Mouse (Mus musculus) right cerebral cortex, adult 2 months (tissue): ENCODE measurements around the gene Olfr412.

ENCODE experiments used
- DNase-seq, 2 experiments: peaks; one replicate each; pipeline ENCODE4 v3.0.0; 2021 to 2022; ENCODE audit warnings: low spot score in 2 of 2

The Olfr412 gene

DNA sequence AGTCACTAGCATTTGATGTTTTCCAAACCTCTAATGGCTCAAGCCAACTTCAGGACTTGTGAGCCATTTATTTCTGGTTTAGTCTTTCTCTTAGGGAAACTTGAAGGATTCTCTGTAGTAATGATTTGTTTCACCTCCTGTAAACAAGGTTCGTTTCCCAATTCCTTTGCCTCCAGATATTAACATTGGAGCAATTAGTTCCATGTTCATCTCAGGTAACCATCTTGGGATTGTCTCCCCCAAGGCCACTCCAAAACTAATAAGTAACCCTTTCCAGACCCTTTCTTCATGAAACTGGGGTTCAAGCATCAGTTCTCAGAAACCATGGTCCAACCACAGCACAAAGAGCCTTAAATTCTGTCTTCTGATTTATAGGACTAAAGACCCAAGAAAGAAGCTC, at the start of gene Olfr412:
Gene Olfr412 (plus strand): TSS at position 301 of the 400 bp plus-strand sequence.
- no peak for DNase-seq

DNA sequence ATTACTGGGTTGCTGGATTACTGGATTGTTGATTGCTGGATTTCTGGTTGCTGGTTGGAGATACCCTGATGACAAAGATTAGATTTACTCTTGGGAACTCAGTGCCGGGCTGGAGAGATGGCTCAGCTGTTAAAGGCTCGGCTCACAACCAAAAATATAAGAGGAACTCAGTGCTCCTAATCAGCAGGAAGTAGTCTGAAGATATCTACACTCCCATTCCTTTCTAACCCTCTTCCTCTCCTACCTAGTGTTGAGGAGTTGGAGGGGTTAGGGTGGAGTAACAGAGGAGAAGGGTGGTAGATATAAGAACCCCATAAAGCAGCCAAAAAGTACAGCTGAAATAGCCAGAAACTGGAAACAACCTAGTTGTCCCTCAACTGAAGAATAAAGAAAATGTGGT, 35.8 kb upstream of the Olfr412 start:
- DNase-seq, result no peak

DNA sequence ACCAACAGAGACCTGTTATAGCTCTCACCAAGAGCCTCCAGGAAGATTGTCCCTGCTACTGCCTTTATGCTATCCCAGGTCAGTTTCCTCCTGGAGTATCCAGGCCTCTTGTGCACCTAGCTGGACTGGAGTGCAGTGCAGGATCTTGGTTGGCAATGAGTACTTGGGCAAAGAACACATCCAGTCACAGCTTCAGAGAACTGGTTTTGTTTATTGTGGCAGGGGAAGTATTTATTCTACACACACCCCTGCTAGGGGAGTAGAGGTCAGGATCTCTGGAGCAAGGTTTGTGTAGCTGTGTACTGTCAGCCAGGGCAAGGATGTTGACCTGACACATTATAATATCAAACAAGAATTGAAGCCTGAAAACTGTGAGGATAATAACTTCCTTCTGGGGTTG, 33.1 kb upstream of the Olfr412 start:
- no peak for DNase-seq

DNA sequence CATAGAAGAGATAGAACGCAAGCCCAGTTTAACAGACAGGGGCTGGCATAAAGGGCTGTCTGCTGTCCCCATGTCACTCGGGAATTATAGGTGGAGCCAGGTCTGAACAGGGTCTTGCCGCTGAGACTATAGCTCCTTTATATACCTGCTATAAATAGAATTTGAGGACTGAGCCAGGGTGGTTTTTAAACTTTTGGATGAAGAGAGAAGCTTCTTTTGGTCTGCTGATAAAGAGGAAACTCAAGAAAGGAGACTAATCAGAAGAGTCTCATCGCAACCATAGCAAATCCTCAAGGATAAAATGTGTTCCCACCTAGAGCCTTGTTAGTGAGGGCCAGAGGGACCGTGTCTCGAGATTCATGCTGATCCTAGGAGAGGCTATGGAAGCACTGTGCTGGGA, 23.9 kb upstream of the Olfr412 start, which contains the start of gene Olfr410:
Gene Olfr410 (minus strand): TSS at position 101 of the 400 bp plus-strand sequence.
- no peak for DNase-seq

DNA sequence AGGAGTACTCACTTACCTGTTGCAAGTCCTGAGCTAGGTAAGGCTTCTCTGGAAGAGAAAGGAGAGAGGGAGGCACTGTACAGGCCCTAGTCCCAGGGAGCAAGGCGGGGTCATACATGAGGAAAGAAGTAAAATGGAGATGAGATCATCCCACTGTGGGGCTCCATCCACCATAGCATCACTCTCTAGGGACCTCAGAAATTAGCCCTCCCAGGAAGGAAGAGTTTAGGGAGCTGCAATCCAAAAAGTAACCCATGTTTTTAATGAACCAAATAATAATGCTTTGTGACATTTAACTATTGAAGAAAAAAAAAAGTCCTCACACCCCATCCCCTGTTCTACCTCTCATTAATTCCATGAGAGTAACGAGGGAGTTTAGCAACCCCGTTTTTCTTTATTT, 9.3 kb upstream of the Olfr412 start, which contains the start of gene Olfr411:
Gene Olfr411 (minus strand): TSS at position 101 of the 400 bp plus-strand sequence.
- DNase-seq, result no peak

DNA sequence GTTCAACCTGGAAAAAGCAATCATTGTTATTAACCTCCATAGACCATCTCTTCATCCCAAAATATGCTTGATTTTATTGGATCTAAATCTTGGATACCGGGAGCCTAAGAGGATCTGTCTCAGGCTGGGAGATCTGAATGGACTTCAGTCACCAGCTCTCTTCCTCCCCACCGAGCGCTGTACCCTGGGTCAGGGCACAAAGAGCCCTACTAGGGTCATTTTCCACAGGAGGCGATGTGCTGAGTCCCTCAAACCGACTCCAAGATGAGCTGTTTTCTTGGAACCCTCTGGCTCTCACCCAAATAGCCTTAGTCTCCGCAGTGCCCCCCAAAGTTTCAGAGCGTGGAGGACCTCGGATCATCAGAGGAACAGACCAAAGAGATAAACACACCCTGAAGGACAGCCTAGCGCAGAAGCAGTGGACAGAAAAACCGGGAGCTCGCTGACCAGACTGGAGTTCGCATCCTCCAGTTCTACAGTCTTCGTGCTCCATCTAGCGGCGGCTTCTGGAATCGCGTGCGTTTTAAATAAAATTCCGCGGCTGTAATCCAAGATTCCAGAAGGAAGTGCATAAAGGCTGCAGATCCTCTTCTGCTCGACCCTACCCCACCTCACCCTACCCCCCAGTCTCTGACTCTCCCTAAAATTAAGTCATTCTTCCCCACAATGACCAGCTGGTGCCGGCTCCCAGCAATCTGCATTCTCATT, 9.7 kb downstream of the Olfr412 start:
- DNase-seq, result peak; percentile 80 to 89

DNA sequence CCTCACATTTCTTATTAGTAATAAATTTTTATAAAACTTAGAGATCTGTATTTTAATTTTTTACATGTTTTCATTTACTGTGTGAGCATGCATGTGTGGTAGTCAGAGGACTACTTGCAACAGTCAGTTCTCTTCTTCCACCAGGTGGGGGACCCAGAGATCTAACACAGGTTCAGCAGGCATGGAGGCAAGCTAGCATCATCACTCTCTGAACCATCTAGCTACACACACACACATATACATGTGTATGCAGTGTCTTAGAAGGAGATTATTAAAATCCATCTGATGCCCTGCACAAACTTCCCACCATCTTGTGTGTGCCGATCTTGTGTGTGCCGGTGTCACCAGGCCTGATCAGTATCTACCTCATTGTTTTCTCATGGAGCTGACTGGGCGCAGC, 15.0 kb downstream of the Olfr412 start:
- DNase-seq, result peak; percentile 77 to 78

DNA sequence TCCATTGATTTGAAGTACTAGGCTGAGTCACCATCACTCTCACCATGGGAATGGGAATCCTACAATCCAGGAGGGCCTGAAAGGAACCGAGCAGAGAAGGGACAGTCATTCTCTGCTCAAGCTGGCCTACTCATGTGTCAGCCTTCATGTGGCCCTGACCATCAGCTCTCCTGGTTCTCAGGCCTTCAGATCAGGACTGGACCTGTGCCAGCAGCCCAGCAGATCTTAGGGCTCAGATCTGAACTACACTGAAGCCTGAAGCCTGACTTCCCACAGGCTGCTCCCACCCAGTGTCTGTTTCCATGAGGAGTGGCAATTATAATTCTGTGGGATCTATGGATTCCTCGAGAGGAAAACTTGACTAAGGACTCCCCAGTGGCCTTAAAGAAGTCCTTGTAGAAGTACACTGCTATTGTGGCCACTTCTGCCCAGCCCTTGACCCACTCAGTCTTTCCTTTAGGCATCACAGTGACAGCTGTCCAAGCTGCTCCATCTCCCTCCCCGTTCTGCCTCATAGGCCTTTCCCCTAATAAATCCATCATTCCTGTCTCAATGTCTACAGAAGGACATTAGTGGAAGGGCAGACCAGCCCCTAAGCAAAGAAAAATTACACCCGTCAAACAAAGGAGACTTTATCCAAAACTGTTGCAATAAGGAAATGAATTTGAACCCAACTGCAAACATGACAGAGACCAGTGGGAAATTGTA, 17.5 kb downstream of the Olfr412 start:
- no peak for DNase-seq

DNA sequence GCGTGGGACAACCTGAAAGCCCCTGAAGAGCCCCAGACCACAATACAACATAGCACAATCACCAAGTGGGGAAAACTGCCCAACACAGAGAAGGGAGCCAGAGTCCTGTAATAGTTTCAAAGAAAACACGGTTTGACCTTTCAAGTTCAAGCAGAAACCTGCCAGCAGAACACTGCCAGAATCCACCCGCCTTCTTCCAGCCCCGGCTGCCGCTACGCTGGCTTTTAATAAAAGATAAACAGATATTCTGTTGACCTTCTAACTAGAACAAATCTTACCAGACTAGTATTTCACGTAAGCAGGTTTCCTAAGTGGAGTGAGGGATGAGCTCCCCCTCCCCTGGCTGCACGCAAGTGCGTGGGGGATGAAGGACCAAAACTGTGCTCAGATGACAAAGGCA, 23.8 kb downstream of the Olfr412 start:
- DNase-seq, result no peak

DNA sequence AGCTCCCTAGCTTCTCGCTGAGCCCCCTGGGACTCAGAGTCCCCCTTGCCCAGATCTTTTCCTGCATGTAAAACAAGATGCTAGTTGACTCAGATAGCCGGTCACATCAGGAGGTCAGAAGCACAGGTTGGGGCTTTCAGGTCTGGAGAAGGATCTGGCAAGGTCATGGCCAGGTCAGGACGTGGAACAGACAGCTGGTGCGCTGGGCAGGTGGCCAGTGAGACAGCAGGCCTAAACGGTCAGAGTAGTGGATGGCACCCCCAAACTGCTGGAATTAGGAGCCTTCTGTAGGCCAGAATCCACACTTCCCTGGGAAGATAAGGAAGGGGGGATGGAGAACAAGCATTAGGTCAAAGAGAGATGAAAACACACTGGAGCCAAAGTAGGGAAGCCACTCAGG, 25.3 kb downstream of the Olfr412 start:
- no peak for DNase-seq

DNA sequence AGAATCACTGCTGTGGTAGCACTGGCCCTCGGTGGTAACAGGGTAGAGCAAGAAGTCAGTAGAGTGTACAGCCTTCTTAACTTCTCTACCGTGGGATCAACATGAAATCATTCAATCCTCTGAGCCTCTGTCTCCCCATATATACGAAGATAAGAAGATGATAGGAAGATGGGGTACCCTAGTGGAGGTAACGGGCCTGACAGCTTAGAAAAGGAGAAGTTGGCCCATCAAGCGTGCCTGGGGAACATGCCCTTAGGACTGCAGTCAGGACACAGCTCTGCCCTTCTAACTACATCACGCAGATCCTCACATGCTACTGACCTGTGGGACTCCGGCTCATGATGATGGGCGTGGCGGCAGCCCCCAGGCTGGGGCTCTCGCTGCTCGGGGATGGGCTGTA, 30.0 kb downstream of the Olfr412 start:
- no peak for DNase-seq

DNA sequence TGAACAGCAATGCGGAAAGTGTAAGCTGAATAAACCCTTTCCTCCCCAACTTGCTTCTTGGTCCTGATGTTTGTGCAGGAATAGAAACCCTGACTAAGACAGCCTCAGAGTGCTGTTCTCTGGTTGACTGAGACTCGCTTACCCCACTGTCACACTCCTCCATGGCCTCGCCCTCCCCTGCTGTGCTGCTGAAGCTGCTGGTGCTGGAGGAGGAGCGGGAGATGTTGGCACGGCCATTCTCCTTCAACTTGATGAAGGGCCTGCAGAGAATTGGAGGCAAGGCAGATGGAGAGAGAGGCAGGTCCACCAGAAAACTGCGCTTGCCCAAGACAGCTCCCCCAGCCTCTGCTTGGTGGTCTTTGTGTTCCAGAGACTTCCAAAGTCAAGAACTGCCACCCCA, 31.0 kb downstream of the Olfr412 start:
- DNase-seq, result peak in 1 of 2 experiments; percentile 16

DNA sequence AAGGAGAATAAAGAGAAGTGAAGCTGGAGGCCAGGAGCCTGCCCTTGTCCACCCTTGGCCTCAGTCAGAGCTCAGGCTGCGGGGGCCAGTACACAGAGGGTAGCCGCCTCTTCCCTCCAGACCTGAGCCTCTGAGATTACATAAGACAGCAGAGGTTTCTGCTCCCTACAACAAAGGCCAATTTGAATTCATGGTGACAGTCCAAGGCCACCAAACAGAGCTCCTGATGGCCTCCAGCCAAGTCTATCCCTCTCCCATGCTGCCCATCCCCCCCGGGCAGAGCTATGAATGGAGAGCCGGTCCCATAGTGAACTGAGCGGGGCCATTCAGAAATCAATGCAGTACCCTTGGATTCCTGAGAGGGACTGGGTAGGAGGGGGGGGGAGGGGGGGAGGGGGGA, 31.6 kb downstream of the Olfr412 start:
- DNase-seq, result no peak

DNA sequence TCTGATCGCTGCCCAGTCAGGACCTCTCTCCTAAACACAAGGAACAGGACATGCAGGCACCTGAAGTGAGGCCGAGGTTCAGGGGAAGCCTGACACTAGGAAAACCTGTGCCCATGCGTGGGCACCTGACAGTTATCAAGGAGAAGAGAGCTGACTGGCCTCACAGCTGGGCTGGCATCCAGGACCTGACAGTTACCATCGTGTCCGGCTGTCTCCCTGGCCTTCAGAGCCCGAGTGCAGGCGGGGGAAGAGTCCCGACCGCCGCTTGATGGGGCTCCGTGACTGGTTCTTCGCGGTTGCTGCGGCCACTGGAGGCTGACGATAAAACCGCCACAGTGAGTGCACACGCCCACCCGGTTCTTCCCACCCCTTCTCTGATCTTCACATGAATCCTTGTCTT, 33.7 kb downstream of the Olfr412 start:
- DNase-seq, result no peak

DNA sequence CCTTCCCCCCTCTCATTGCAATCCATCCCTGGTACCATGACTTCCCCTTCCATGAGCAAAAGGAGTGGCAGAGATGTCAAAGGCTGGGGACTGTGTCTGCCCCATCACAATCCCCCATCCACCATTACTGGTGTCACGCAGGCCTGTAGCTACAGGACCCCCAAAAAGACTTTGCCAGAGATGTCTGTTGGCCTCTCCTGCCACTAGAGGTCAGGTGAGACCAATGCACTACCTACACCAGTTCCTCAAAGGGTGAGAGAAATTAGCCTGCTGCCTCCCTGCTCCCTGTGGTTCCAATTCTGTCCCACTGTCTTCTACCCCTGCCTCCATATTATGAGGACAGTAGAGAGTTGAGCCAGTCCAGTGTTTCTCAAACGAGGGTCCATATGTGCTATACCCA, 40.3 kb downstream of the Olfr412 start:
- no peak for DNase-seq

DNA sequence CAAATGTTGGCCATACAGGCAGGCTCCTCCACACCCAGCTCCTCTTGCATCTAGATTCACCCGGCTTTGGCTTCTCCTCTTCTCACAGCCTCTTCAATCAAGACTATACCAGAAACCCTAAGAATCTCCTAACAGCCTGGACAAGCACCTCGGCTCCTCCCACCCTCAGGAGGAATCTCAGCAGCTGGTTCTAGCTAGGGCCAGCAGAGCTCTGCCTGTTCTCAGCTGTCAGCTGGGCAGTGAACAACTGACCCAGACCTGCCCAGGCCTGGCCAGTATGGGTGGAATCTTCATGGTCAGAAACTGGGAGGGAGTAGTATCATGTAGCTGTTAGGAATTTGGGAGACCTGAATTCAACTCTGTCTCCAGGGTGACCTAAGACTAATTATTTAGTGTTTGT, 42.3 kb downstream of the Olfr412 start:
- DNase-seq, result no peak

DNA sequence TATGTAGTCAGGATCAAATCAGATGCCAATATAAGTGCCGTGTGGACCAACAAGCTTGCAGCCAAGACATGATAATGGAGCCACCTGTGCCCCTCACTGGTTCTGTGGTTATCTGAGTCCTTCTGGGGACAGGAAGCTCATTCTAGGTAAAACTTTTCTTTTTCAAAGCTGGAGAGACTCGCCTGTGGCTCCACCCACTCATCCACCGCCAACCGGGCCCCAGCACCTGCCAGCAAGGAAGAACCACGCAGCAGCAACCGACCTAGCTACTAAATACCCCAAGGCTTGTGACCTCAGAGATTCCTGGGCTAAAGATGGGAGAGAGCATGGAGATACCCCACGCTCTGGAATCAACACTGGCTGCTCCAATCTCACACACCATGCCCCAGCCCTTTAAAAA, 43.3 kb downstream of the Olfr412 start:
- DNase-seq, result no peak

DNA sequence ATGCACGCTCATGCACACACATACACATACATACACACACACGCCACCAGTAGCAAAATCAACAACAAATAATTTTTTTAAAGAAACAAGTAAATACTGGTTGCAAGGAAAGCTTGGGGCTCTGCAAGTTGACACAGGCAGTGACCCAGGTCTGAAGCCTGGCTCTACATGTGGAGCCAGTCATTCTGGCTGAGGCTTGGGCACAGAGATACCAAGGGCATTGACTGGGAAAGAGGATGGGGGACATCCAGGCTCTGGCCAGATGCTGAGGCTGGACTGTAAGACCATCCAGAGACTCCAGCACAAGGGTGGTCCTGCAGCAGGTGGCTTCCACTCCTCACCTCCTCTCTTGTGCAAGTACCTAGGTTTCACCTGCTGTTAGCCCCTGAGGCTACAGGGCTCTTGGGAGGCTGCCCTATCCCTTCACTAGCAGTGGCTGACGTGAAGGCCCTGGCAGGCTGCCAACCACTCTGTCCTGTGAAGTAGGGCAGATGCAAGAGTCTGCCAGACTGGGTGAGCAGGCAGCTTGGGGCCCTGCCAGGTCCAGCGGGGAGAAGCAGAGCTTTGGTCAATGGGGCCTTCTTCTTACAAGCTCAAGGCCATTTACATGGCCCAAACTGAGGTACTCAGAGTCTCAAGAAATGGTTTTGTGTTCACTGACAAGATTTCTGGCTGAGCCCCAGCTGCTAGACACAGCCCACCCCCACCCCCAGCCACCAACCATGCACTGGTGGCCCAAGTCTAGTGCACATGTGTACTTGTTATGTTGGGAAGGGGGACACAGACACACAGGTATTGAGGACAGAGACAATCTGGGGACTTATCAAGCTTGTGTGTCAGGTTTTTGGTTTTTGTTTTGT, 46.9 kb downstream of the Olfr412 start:
- peak; percentile 84 to 90 for DNase-seq

DNA sequence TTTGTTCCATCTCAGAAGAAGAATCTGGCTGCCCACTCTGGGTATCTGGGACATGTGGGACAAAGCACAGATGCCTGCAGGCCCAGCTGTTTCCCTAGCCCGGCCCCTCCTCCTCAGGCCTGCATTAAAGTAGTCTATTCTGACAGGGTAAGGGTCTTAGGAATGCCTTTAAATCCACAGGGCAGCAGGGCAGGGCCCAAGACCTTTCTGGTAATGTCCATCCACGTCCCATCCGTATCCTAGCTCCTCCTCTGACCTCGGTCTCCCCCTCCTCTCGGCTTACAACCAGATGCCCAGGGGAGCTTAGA, 47.5 kb downstream of the Olfr412 start:
- DNase-seq, result no peak

DNA sequence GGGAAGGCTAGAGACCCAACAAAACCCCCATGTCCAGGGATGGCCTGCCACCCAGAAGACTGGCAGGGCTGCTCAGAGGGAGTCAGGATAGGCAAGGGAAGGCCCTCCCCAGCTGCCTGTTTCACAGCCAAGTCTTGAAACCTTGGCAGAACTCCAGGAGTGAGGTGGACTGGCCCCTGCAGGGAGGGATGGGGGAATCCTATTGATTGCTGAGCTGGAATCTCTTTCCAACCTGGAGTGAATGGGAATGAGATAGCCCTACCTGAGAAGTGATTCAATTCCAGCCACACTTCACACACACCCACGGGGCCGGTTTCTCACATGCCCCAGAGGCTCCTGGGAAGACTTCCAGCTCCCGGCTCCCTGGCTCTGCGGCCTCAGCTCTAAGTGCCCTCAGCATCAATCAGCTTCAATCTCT, 47.9 kb downstream of the Olfr412 start:
- peak; percentile 30 to 56 for DNase-seq

DNA sequence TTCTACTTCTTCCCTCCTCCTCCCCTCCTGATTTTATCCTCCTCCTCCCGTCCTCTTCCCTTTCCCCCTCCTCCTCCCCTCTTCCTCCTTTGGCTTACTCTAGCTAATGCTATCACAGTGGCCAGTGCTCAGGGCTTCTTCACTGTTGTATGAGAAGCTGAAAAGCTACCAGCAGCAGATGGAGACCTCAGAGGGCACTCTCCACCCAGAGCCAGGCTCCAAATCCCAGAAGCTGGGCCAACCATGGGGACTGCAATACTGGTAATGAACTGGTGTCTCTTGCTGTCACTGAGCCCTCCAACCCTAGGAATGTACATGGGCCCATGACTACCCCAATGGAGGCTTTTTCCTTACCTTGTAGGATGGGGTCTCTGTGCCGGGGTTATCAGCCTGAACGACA, 50.1 kb downstream of the Olfr412 start:
- DNase-seq, result no peak

DNA sequence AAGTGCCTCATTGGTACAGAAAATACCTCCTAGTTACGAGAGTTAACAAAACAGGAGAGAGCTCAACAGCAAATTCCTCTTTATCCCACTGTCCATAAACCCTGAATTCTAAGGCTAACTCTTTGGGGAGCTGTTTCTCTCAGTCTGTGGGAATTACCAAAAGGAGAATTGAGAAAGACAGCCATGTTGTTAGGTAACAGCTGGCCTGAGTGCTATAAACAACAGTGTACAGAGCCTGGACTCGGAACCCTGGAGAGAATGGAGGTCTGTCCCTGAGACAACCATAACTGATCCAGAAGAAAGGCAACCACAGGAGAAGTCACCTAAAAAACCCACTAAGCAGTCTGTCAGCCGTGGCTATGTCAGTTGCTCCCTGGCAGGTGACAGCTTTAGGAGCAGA, 50.6 kb downstream of the Olfr412 start:
- no peak for DNase-seq
